In genomic region chr10:60737169-60737728, GRCm38 (mm10) we compare ENCODE assay signal across 18 mouse cellular contexts. TPM values are rescaled to one million over a fixed set of nuclear protein-coding genes. Genes with fewer than 3 reads are reported as not detected.
DNase-seq lines count a peak whose midpoint lies in the region; ATAC-seq lines count a peak whose summit lies in the region.
"Had no signal": no experiment of that assay in that cellular context is flagged by ENCODE, and none has a peak within 500 bp of the region (broad histone marks: within the 10 kb centered on the region; RNA-seq: fewer than 3 reads in every experiment).

No protein-coding gene starts in this region.

- H3K4me1 ChIP-seq in hindbrain, embryonic 12.5 days = peaks cover 27% of the 10 kb centered on the region
- H3K4me1 ChIP-seq in hindbrain, embryonic 14.5 days (replicated peaks; ENCODE audit: control insufficient read depth, insufficient read depth, low read length) = peaks cover 5% of the 10 kb centered on the region
- peaks cover 15% of the 10 kb centered on the region for H3K4me1 ChIP-seq in neural tube, embryonic 12.5 days
- H3K4me1 ChIP-seq in hindbrain, embryonic 16.5 days (ENCODE audit: control insufficient read depth, insufficient read depth, low read depth, low read length) = peaks cover 2% of the 10 kb centered on the region

- H3K4me2 ChIP-seq in hindbrain, embryonic 12.5 days (replicated peaks) = no peak overlapping the region
- H3K4me2 ChIP-seq in hindbrain, embryonic 14.5 days (replicated peaks) = no peak overlapping the region
- H3K4me2 ChIP-seq in neural tube, embryonic 12.5 days (replicated peaks) = no peak overlapping the region
- no peak overlapping the region for H3K4me2 ChIP-seq in hindbrain, embryonic 16.5 days (ENCODE audit: low read length)
- H3K4me2 ChIP-seq: embryonic facial prominence, embryonic 12.5 days; forebrain, embryonic 15.5 days; limb, embryonic 12.5 days had no signal

- no peaks in the 10 kb centered on the region for H3K27me3 ChIP-seq in hindbrain, embryonic 12.5 days
- H3K27me3 ChIP-seq in hindbrain, embryonic 14.5 days (ENCODE audit: control insufficient read depth, insufficient read depth, low read length) = no peaks in the 10 kb centered on the region
- H3K27me3 ChIP-seq in neural tube, embryonic 12.5 days (replicated peaks) = no peaks in the 10 kb centered on the region
- H3K27me3 ChIP-seq in hindbrain, embryonic 16.5 days (replicated peaks; ENCODE audit: control insufficient read depth, insufficient read depth, low read length) = no peaks in the 10 kb centered on the region
- H3K27me3 ChIP-seq: embryonic facial prominence, embryonic 12.5 days; forebrain, embryonic 15.5 days; limb, embryonic 12.5 days had no signal

- no peaks in the 10 kb centered on the region for H3K9me3 ChIP-seq in hindbrain, embryonic 12.5 days (replicated peaks)
- H3K9me3 ChIP-seq in hindbrain, embryonic 14.5 days (ENCODE audit: control insufficient read depth, low read length) = no peaks in the 10 kb centered on the region
- H3K9me3 ChIP-seq in neural tube, embryonic 12.5 days = no peaks in the 10 kb centered on the region
- no peaks in the 10 kb centered on the region for H3K9me3 ChIP-seq in hindbrain, embryonic 16.5 days (ENCODE audit: control insufficient read depth, low read length)
- H3K9me3 ChIP-seq: embryonic facial prominence, embryonic 12.5 days; forebrain, embryonic 15.5 days; limb, embryonic 12.5 days had no signal

- H3K27ac ChIP-seq in hindbrain, embryonic 12.5 days = peak overlapping the region; percentile 57
- H3K27ac ChIP-seq in hindbrain, embryonic 14.5 days = no peak overlapping the region
- H3K27ac ChIP-seq in neural tube, embryonic 12.5 days = 0 out of 2 replicates have a peak overlapping the region, but pooled peaks have one; percentile 15
- peak overlapping the region; percentile 44; the same call in 1 of the 2 replicates for H3K27ac ChIP-seq in hindbrain, embryonic 16.5 days (ENCODE audit: low read depth, low read length)
- H3K27ac ChIP-seq: embryonic facial prominence, embryonic 12.5 days; forebrain, embryonic 15.5 days; gastrocnemius, adult 2 months; left cerebral cortex, adult 2 months; limb, embryonic 12.5 days; liver, embryonic 14.5 days had no signal

- WGBS in hindbrain, embryonic 12.5 days = 59% methylated on average over 11 of the region's 11 CpGs
- 67% methylated on average over 11 of the region's 11 CpGs for WGBS in hindbrain, embryonic 14.5 days
- WGBS in neural tube, embryonic 12.5 days = 70% methylated on average over 11 of the region's 11 CpGs
- WGBS in hindbrain, embryonic 16.5 days = 64% methylated on average over 11 of the region's 11 CpGs

- DNase-seq in hindbrain, embryonic 14.5 days (ENCODE audit: low spot score) = no peak
- DNase-seq in neural tube, embryonic 10.5 days (ENCODE audit: extremely low spot score, low spot score) = no peak
- no peak for DNase-seq in cerebellum, postnatal 14 days
- no peak for DNase-seq in frontal cortex, postnatal 14 days (ENCODE audit: low spot score in 2 of 2)
- DNase-seq: cerebellum, adult 11 months; gastrocnemius, adult 2 months; kidney, adult 11 months; thymus, postnatal 25 days had no signal

- H3K9ac ChIP-seq in hindbrain, embryonic 12.5 days = no peak overlapping the region
- no peak overlapping the region for H3K9ac ChIP-seq in hindbrain, embryonic 14.5 days
- no peak overlapping the region for H3K9ac ChIP-seq in neural tube, embryonic 12.5 days
- no peak overlapping the region for H3K9ac ChIP-seq in hindbrain, embryonic 16.5 days (ENCODE audit: low read depth, low read length)
- H3K9ac ChIP-seq: embryonic facial prominence, embryonic 12.5 days; forebrain, embryonic 15.5 days; limb, embryonic 12.5 days; liver, embryonic 14.5 days had no signal

- no peak overlapping the region for H3K4me3 ChIP-seq in hindbrain, embryonic 12.5 days
- H3K4me3 ChIP-seq in hindbrain, embryonic 14.5 days (replicated peaks; ENCODE audit: low read length) = no peak overlapping the region
- H3K4me3 ChIP-seq in neural tube, embryonic 12.5 days = no peak overlapping the region
- no peak overlapping the region for H3K4me3 ChIP-seq in hindbrain, embryonic 16.5 days (ENCODE audit: low read length)
- H3K4me3 ChIP-seq: embryonic facial prominence, embryonic 12.5 days; forebrain, embryonic 15.5 days; gastrocnemius, adult 2 months; left cerebral cortex, adult 2 months; limb, embryonic 12.5 days had no signal

- ATAC-seq in hindbrain, embryonic 12.5 days (ENCODE audit: low FRiP score) = peak; percentile 24; the same call in 1 of the 2 replicates
- no peak for ATAC-seq in hindbrain, embryonic 14.5 days (ENCODE audit: low FRiP score)
- no peak for ATAC-seq in neural tube, embryonic 12.5 days (ENCODE audit: low FRiP score, low read depth)
- ATAC-seq in hindbrain, embryonic 16.5 days = 0 out of 2 replicates have a peak, but pooled peaks have one; percentile 15
- ATAC-seq: forebrain, embryonic 15.5 days; lung, postnatal 0 days; midbrain, embryonic 16.5 days had no signal

- peaks cover 6% of the 10 kb centered on the region; the same call in 1 of the 2 replicates for H3K36me3 ChIP-seq in hindbrain, embryonic 12.5 days
- H3K36me3 ChIP-seq in hindbrain, embryonic 14.5 days (replicated peaks; ENCODE audit: control insufficient read depth, insufficient read depth) = no peaks in the 10 kb centered on the region
- H3K36me3 ChIP-seq in neural tube, embryonic 12.5 days = 0 out of 2 replicates have a peak, but pooled peaks cover 3% of the 10 kb centered on the region
- no peaks in the 10 kb centered on the region for H3K36me3 ChIP-seq in hindbrain, embryonic 16.5 days (ENCODE audit: control insufficient read depth, insufficient read depth, low read length)
- H3K36me3 ChIP-seq: forebrain, embryonic 15.5 days had no signal

RNA-seq across cellular contexts. Expression of gene Slc29a3, which starts 15.3 kb away (rescaled TPM):
- polyA plus RNA-seq in hindbrain, embryonic 12.5 days (2016; fragmentation: Nextera tagmentation; extraction: Ambion mirVana) = 11.5 TPM in 2 replicates
- polyA plus RNA-seq in hindbrain, embryonic 14.5 days (2014; fragmentation: Nextera tagmentation; extraction: Ambion mirVana) = 8.4 and 8.9 TPM in 2 replicates
- 12.9 and 13.6 TPM in 2 replicates for polyA plus RNA-seq in neural tube, embryonic 12.5 days (2016; fragmentation: Nextera tagmentation; extraction: Ambion mirVana)
- polyA plus RNA-seq in hindbrain, embryonic 16.5 days (2015; fragmentation: Nextera tagmentation; extraction: Ambion mirVana) = 10.5 and 11.1 TPM in 2 replicates

RNA-seq across cellular contexts. Expression of gene Cdh23, which starts 41.0 kb away (rescaled TPM):
- polyA plus RNA-seq in hindbrain, embryonic 12.5 days (2016; fragmentation: Nextera tagmentation; extraction: Ambion mirVana) = 0.19 and 0.44 TPM in 2 replicates
- 6.3 and 6.8 TPM in 2 replicates for polyA plus RNA-seq in hindbrain, embryonic 14.5 days (2014; fragmentation: Nextera tagmentation; extraction: Ambion mirVana)
- 0.29 and 1.0 TPM in 2 replicates for polyA plus RNA-seq in neural tube, embryonic 12.5 days (2016; fragmentation: Nextera tagmentation; extraction: Ambion mirVana)
- 6.1 and 6.2 TPM in 2 replicates for polyA plus RNA-seq in hindbrain, embryonic 16.5 days (2015; fragmentation: Nextera tagmentation; extraction: Ambion mirVana)

Comparison
In these comparisons a context has a peak if more than half of its experiments do, and no peak if none do; other contexts are left out.
1. ATAC-seq: peak in hindbrain, embryonic 12.5 days (single experiment) and hindbrain, embryonic 16.5 days (single experiment); none in hindbrain, embryonic 14.5 days (single experiment) and neural tube, embryonic 12.5 days (single experiment).